Mouse (Mus musculus): ENCODE data around the gene Casp1. TPM values are rescaled to one million over a fixed set of nuclear protein-coding genes. Genes with fewer than 3 reads are reported as not detected.

Gene Casp1
- total RNA-seq (2021), result 1 to 10 TPM in 1 of 2 experiments, under 1 TPM in 1; 0.76 to 1.3 TPM

GRCm38 (mm10) chr9:5298329-5299131, at the start of gene Casp1:
Casp1 (plus strand) TSS chr9:5298517.
- DNase-seq (ENCODE audit: low spot score in 2 of 2), result no peak
- intact Hi-C loops (cut with DNase I), result no loop called here

- DNase-seq (ENCODE audit: low spot score in 2 of 2), result no peak
- intact Hi-C loops (cut with DNase I), result no loop called here
Observed at GRCm38 (mm10) chr9:5263951-5264475, 34.3 kb upstream of the Casp1 start.

- intact Hi-C loops (cut with DNase I), result no loop called here
- no peak for DNase-seq (ENCODE audit: low spot score in 2 of 2)
Observed at GRCm38 (mm10) chr9:5270274-5270673, 28.0 kb upstream of the Casp1 start.

GRCm38 (mm10) chr9:5270884-5271283, 27.4 kb upstream of the Casp1 start:
- intact Hi-C loops (cut with DNase I), result no loop called here
- DNase-seq (ENCODE audit: low spot score in 2 of 2), result no peak

GRCm38 (mm10) chr9:5271334-5271845, 26.9 kb upstream of the Casp1 start:
- DNase-seq (ENCODE audit: low spot score in 2 of 2), result no peak
- intact Hi-C loops (cut with DNase I), result no loop called here

GRCm38 (mm10) chr9:5286071-5286470, 12.2 kb upstream of the Casp1 start:
- intact Hi-C loops (cut with DNase I), result no loop called here
- no peak for DNase-seq (ENCODE audit: low spot score in 2 of 2)

- intact Hi-C loops (cut with DNase I), result no loop called here
- DNase-seq (ENCODE audit: low spot score in 2 of 2), result no peak
Observed at GRCm38 (mm10) chr9:5286597-5286996, 11.7 kb upstream of the Casp1 start.

- DNase-seq (ENCODE audit: low spot score in 2 of 2), result no peak
- intact Hi-C loops (cut with DNase I), result no loop called here
Observed at GRCm38 (mm10) chr9:5296354-5297237, 1.7 kb upstream of the Casp1 start.

- intact Hi-C loops (cut with DNase I), result no loop called here
- no peak for DNase-seq (ENCODE audit: low spot score in 2 of 2)
Observed at GRCm38 (mm10) chr9:5299132-5299381, 740 bp downstream of the Casp1 start.

- intact Hi-C loops (cut with DNase I), result no loop called here
- no peak for DNase-seq (ENCODE audit: low spot score in 2 of 2)
Observed at GRCm38 (mm10) chr9:5308561-5308960, 10.2 kb downstream of the Casp1 start, which contains the start of gene Casp4. Casp4 (plus strand) TSS chr9:5308828.

GRCm38 (mm10) chr9:5310112-5310511, 11.8 kb downstream of the Casp1 start:
- intact Hi-C loops (cut with DNase I), result no loop called here
- DNase-seq (ENCODE audit: low spot score in 2 of 2), result no peak

- no peak for DNase-seq (ENCODE audit: low spot score in 2 of 2)
- intact Hi-C loops (cut with DNase I), result no loop called here
Observed at GRCm38 (mm10) chr9:5311435-5311834, 13.1 kb downstream of the Casp1 start.

GRCm38 (mm10) chr9:5328204-5328603, 29.9 kb downstream of the Casp1 start:
- intact Hi-C loops (cut with DNase I), result no loop called here

GRCm38 (mm10) chr9:5332441-5332840, 34.1 kb downstream of the Casp1 start:
- no peak for DNase-seq (ENCODE audit: low spot score in 2 of 2)
- intact Hi-C loops (cut with DNase I), result no loop called here

More at GRCm38 (mm10) chr9:5328204-5328603, 29.9 kb downstream of the Casp1 start:
- DNase-seq (ENCODE audit: low spot score in 2 of 2), result no peak

GRCm38 (mm10) chr9:5333422-5333821, 35.1 kb downstream of the Casp1 start:
- intact Hi-C loops (cut with DNase I), result no loop called here
- DNase-seq (ENCODE audit: low spot score in 2 of 2), result no peak

GRCm38 (mm10) chr9:5343092-5343491, 44.8 kb downstream of the Casp1 start:
- intact Hi-C loops (cut with DNase I), result no loop called here
- no peak for DNase-seq (ENCODE audit: low spot score in 2 of 2)

- intact Hi-C loops (cut with DNase I), result no loop called here
- no peak for DNase-seq (ENCODE audit: low spot score in 2 of 2)
Observed at GRCm38 (mm10) chr9:5344090-5344489, 45.8 kb downstream of the Casp1 start.

GRCm38 (mm10) chr9:5345291-5345898, 47.1 kb downstream of the Casp1 start, which contains the start of gene Casp12:
Casp12 (plus strand) TSS chr9:5345430.
- intact Hi-C loops (cut with DNase I), result no loop called here
- DNase-seq (ENCODE audit: low spot score in 2 of 2), result peak in 1 of 2 experiments; percentile 4

GRCm38 (mm10) chr9:5347381-5347780, 49.1 kb downstream of the Casp1 start:
- DNase-seq (ENCODE audit: low spot score in 2 of 2), result no peak
- intact Hi-C loops (cut with DNase I), result no loop called here

GRCm38 (mm10) chr9:5353673-5354072, 55.4 kb downstream of the Casp1 start:
- intact Hi-C loops (cut with DNase I), result no loop called here
- no peak for DNase-seq (ENCODE audit: low spot score in 2 of 2)

All from left cerebral cortex, postnatal 36 days (tissue).